Mouse (Mus musculus): ENCODE measurements around the gene Gns.

GRCm38 (mm10) chr10:121343867-121344266 lies 21.0 kb upstream of the Gns start:
- TF ChIP-seq CTCF (IDR thresholded peaks at IDR 0.05; ENCODE audit: low read depth, low read length) = no peak
- TF ChIP-seq POLR2A (IDR thresholded peaks at IDR 0.05; ENCODE audit: extremely low read depth, insufficient read depth, low read length) = no peak

Data from liver, adult 2 months (tissue).